Mouse (Mus musculus) bone marrow, adult 2 months (tissue): ENCODE results near the gene Arl2.

ENCODE experiments used
- CTCF ChIP-seq: fragments of 200-500 bp; IDR thresholded peaks from 2 replicates; pipeline ENCODE4 v1.5.1; 2011; ENCODE audit warnings: low read length, control low read depth; ENCODE audit not compliant: control insufficient read depth, insufficient read depth
- POLR2A ChIP-seq: fragments of 200-500 bp; IDR thresholded peaks from 2 replicates; pipeline ENCODE4 v1.6.1; 2011; ENCODE audit warnings: low read depth, mild to moderate bottlenecking, control low read depth, low read length, borderline replicate concordance; ENCODE audit not compliant: control insufficient read depth

DNA sequence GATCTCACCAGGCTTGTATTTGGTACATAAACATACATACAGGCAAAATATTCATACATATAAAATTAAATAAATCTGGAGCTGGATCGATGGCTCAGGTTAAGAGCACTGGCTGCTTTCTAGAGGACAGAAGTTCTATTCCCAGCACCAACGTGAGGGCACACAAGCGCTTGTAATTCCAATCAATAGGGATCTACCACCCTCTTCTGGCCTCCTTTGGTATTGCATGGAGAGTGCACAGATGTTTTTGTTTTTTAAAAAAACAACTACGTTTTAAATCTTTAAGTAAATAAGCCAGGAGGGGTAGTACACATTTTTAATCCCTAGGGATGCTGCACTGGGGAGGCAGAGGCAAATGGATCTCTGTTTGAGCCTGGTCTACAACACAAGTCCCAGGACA lies 15.1 kb downstream of the Arl2 start:
- TF ChIP-seq CTCF (peak; percentile 52), POLR2A (no peak)
